Mouse (Mus musculus) heart, postnatal 25 days (tissue): ENCODE data around the gene Apbb1ip. TPM values are rescaled to one million over a fixed set of nuclear protein-coding genes. Genes with fewer than 3 reads are reported as not detected.
A peak's percentile ranks its signal among the peaks of the same experiment; 100 is the strongest.

Experiments
- DNase-seq: peaks from one replicate; pipeline ENCODE4 v3.0.0; 2022; ENCODE audit warnings: low spot score
- intact Hi-C: fragments of 180-260 bp; cut with DNase I; formaldehyde crosslinking; loops from one replicate; pipeline ENCODE4 v1.15.1; 2025
- total RNA-seq, 2 experiments: library from RNA; stranded (reverse); gene quantifications; 2 replicates each; pipeline ENCODE4 v1.2.3; 2021

Apbb1ip gene
- total RNA-seq, 2 experiments from 2014 or later: 3.4 to 3.5 TPM

- DNase-seq: peak; percentile 73
- intact Hi-C loops: no loop called here
Observed at GRCm38 (mm10) chr2:22774181-22774751, 372 bp downstream of the Apbb1ip start.

- intact Hi-C loops: no loop called here
- DNase-seq: no peak
Observed at GRCm38 (mm10) chr2:22775213-22775612, 1.3 kb downstream of the Apbb1ip start.

GRCm38 (mm10) chr2:22775681-22776080 is 1.8 kb downstream of the Apbb1ip start:
- intact Hi-C loops: no loop called here
- DNase-seq: no peak

GRCm38 (mm10) chr2:22776568-22777230 is 2.8 kb downstream of the Apbb1ip start:
- intact Hi-C loops: no loop called here
- DNase-seq: no peak

- DNase-seq: no peak
- intact Hi-C loops: no loop called here
Observed at GRCm38 (mm10) chr2:22777757-22778156, 3.9 kb downstream of the Apbb1ip start.

GRCm38 (mm10) chr2:22780884-22781283 is 7.0 kb downstream of the Apbb1ip start:
- intact Hi-C loops: no loop called here

GRCm38 (mm10) chr2:22781387-22782009 is 7.6 kb downstream of the Apbb1ip start:
- intact Hi-C loops: no loop called here
- no peak for DNase-seq

More at GRCm38 (mm10) chr2:22780884-22781283, 7.0 kb downstream of the Apbb1ip start:
- no peak for DNase-seq

GRCm38 (mm10) chr2:22782057-22782456 is 8.2 kb downstream of the Apbb1ip start:
- no peak for DNase-seq
- intact Hi-C loops: no loop called here

- intact Hi-C loops: no loop called here
- DNase-seq: no peak
Observed at GRCm38 (mm10) chr2:22783137-22783638, 9.3 kb downstream of the Apbb1ip start.

- DNase-seq: no peak
- intact Hi-C loops: no loop called here
Observed at GRCm38 (mm10) chr2:22784186-22784585, 10.3 kb downstream of the Apbb1ip start.

- intact Hi-C loops: no loop called here
- no peak for DNase-seq
Observed at GRCm38 (mm10) chr2:22784771-22785170, 10.9 kb downstream of the Apbb1ip start.

- intact Hi-C loops: no loop called here
- DNase-seq: no peak
Observed at GRCm38 (mm10) chr2:22788658-22789057, 14.8 kb downstream of the Apbb1ip start.

- DNase-seq: no peak
- intact Hi-C loops: no loop called here
Observed at GRCm38 (mm10) chr2:22789576-22789975, 15.7 kb downstream of the Apbb1ip start.

- DNase-seq: no peak
- intact Hi-C loops: no loop called here
Observed at GRCm38 (mm10) chr2:22790435-22790834, 16.5 kb downstream of the Apbb1ip start.

GRCm38 (mm10) chr2:22795087-22795486 is 21.2 kb downstream of the Apbb1ip start:
- intact Hi-C loops: no loop called here
- DNase-seq: no peak

GRCm38 (mm10) chr2:22796487-22796886 is 22.6 kb downstream of the Apbb1ip start:
- intact Hi-C loops: no loop called here

GRCm38 (mm10) chr2:22799430-22800041 is 25.6 kb downstream of the Apbb1ip start:
- intact Hi-C loops: no loop called here

More at GRCm38 (mm10) chr2:22796487-22796886, 22.6 kb downstream of the Apbb1ip start:
- no peak for DNase-seq

GRCm38 (mm10) chr2:22805589-22805988 is 31.7 kb downstream of the Apbb1ip start:
- intact Hi-C loops: no loop called here
- no peak for DNase-seq

More at GRCm38 (mm10) chr2:22799430-22800041, 25.6 kb downstream of the Apbb1ip start:
- no peak for DNase-seq

GRCm38 (mm10) chr2:22806576-22806975 is 32.7 kb downstream of the Apbb1ip start:
- no peak for DNase-seq
- intact Hi-C loops: no loop called here

GRCm38 (mm10) chr2:22807312-22807711 is 33.4 kb downstream of the Apbb1ip start:
- intact Hi-C loops: no loop called here

GRCm38 (mm10) chr2:22810851-22811250 is 37.0 kb downstream of the Apbb1ip start:
- intact Hi-C loops: no loop called here
- peak; percentile 21 for DNase-seq

More at GRCm38 (mm10) chr2:22807312-22807711, 33.4 kb downstream of the Apbb1ip start:
- DNase-seq: no peak
